8 mouse cellular contexts compared by ENCODE assay signal in genomic region chr1:91755102-91755501, GRCm38 (mm10). TPM values are rescaled to one million over a fixed set of nuclear protein-coding genes. Genes with fewer than 3 reads are reported as not detected.
DNase-seq lines count a peak whose midpoint lies in the region; ATAC-seq and TF ChIP-seq lines count a peak whose summit lies in the region.

No protein-coding gene starts in this region.

- ATAC-seq in forebrain, embryonic 11.5 days (replicated peaks; ENCODE audit: low FRiP score) = peak; percentile 69
- 0 out of 2 replicates have a peak, but pooled peaks have one; percentile 23 for ATAC-seq in heart, embryonic 16.5 days (replicated peaks; ENCODE audit: extremely low read depth, insufficient read depth, low FRiP score)
- ATAC-seq in lung, embryonic 15.5 days (ENCODE audit: borderline replicate concordance, extremely low read depth, low FRiP score, low TSS enrichment) = no peak

- peak overlapping the region; percentile 43; the same call in 1 of the 2 replicates for H3K9ac ChIP-seq in forebrain, embryonic 11.5 days (ENCODE audit: low read length)
- no peak overlapping the region for H3K9ac ChIP-seq in heart, embryonic 16.5 days (ENCODE audit: low read length)
- no peak overlapping the region for H3K9ac ChIP-seq in lung, embryonic 15.5 days

- no peaks in the 10 kb centered on the region for H3K9me3 ChIP-seq in E14TG2a.4 (ENCODE audit: low read length)
- no peaks in the 10 kb centered on the region for H3K9me3 ChIP-seq in forebrain, embryonic 11.5 days (ENCODE audit: control insufficient read depth, low read length)
- H3K9me3 ChIP-seq in heart, embryonic 16.5 days (replicated peaks; ENCODE audit: control insufficient read depth, low read length) = no peaks in the 10 kb centered on the region
- H3K9me3 ChIP-seq in lung, embryonic 15.5 days = no peaks in the 10 kb centered on the region

- DNase-seq in brain, embryonic 14.5 days (ENCODE audit: low read depth) = peak; percentile 93
- DNase-seq in forebrain, embryonic 11.5 days (ENCODE audit: low spot score) = peak; percentile 91
- DNase-seq in kidney, postnatal 36 days = peak; percentile 46 to 81
- DNase-seq in retina, embryonic 14.5 days (ENCODE audit: low spot score) = peak; percentile 88
- DNase-seq in urinary bladder, postnatal 14 days (ENCODE audit: low spot score) = peak; percentile 74

- under 1% methylated on average over 9 of the region's 9 CpGs for WGBS in forebrain, embryonic 11.5 days
- WGBS in heart, embryonic 16.5 days = under 1% methylated on average over 9 of the region's 9 CpGs
- 2% methylated on average over 9 of the region's 9 CpGs for WGBS in lung, embryonic 15.5 days

- no peak overlapping the region for H3K4me3 ChIP-seq in E14TG2a.4 (replicated peaks; ENCODE audit: low read length)
- no peak overlapping the region for H3K4me3 ChIP-seq in forebrain, embryonic 11.5 days (ENCODE audit: low read depth, low read length)
- H3K4me3 ChIP-seq in heart, embryonic 16.5 days (ENCODE audit: low read length) = no peak overlapping the region
- no peak overlapping the region for H3K4me3 ChIP-seq in lung, embryonic 15.5 days

- no peak for TF ChIP-seq POLR2A in brain, embryonic 14.5 days (IDR thresholded peaks at IDR 0.05; ENCODE audit: borderline replicate concordance, extremely low read depth, insufficient read depth, insufficient read length, poor library complexity, severe bottlenecking)

- H3K4me2 ChIP-seq in forebrain, embryonic 11.5 days (ENCODE audit: low read depth, low read length, severe bottlenecking) = peak overlapping the region; percentile 41
- peak overlapping the region; percentile 41; the same call in 1 of the 2 replicates for H3K4me2 ChIP-seq in heart, embryonic 16.5 days (ENCODE audit: low read depth, low read length)
- peak overlapping the region; percentile 42 for H3K4me2 ChIP-seq in lung, embryonic 15.5 days

- H3K27ac ChIP-seq in forebrain, embryonic 11.5 days (ENCODE audit: low read depth, low read length) = no peak overlapping the region
- H3K27ac ChIP-seq in heart, embryonic 16.5 days (ENCODE audit: low read length) = no peak overlapping the region
- no peak overlapping the region for H3K27ac ChIP-seq in lung, embryonic 15.5 days

- no peaks in the 10 kb centered on the region for H3K36me3 ChIP-seq in E14TG2a.4 (ENCODE audit: insufficient read depth, low read length)
- H3K36me3 ChIP-seq in forebrain, embryonic 11.5 days (ENCODE audit: control insufficient read depth, insufficient read depth, low read length) = no peaks in the 10 kb centered on the region
- no peaks in the 10 kb centered on the region for H3K36me3 ChIP-seq in heart, embryonic 16.5 days (ENCODE audit: control insufficient read depth, insufficient read depth)
- H3K36me3 ChIP-seq in lung, embryonic 15.5 days = no peaks in the 10 kb centered on the region

- peaks cover 16% of the 10 kb centered on the region for H3K27me3 ChIP-seq in E14TG2a.4 (ENCODE audit: insufficient read depth, low read length)
- H3K27me3 ChIP-seq in forebrain, embryonic 11.5 days (ENCODE audit: control insufficient read depth, insufficient read depth, low read length) = no peaks in the 10 kb centered on the region; the same call in none of the 2 replicates
- no peaks in the 10 kb centered on the region for H3K27me3 ChIP-seq in heart, embryonic 16.5 days (ENCODE audit: control insufficient read depth, insufficient read depth, low read length)
- H3K27me3 ChIP-seq in lung, embryonic 15.5 days = no peaks in the 10 kb centered on the region

- peaks cover 9% of the 10 kb centered on the region; the same call in 1 of the 2 replicates for H3K4me1 ChIP-seq in E14TG2a.4 (replicated peaks; ENCODE audit: low read depth, low read length)
- H3K4me1 ChIP-seq in forebrain, embryonic 11.5 days (replicated peaks; ENCODE audit: control insufficient read depth, insufficient read depth, low read length) = peaks cover 8% of the 10 kb centered on the region
- no peaks in the 10 kb centered on the region for H3K4me1 ChIP-seq in heart, embryonic 16.5 days (ENCODE audit: control insufficient read depth, insufficient read depth, low read length)
- peaks cover 15% of the 10 kb centered on the region for H3K4me1 ChIP-seq in lung, embryonic 15.5 days

- TF ChIP-seq CTCF in E14TG2a.4 (conservative IDR thresholded peaks at IDR 0.05; ENCODE audit: low read length) = peak; percentile 65
- TF ChIP-seq CTCF in brain, embryonic 14.5 days (IDR thresholded peaks at IDR 0.05; ENCODE audit: borderline replicate concordance, extremely low read depth, insufficient read depth, insufficient read length) = peak; percentile 88

RNA-seq across cellular contexts. Expression of gene Twist2, which starts 46.2 kb away (rescaled TPM):
- 22.3 and 23.5 TPM in 2 replicates for polyA plus RNA-seq in brain, embryonic 14.5 days (2012; rRNA removed)
- 6.4 and 7.9 TPM in 2 replicates for polyA plus RNA-seq in forebrain, embryonic 11.5 days (2014; fragmentation: Nextera tagmentation; extraction: Ambion mirVana)
- 2.1 and 2.6 TPM in 2 replicates for polyA plus RNA-seq in heart, embryonic 16.5 days (2015; fragmentation: Nextera tagmentation; extraction: Ambion mirVana)
- 9.4 and 10.4 TPM in 2 replicates for polyA plus RNA-seq in lung, embryonic 15.5 days (2015; fragmentation: Nextera tagmentation; extraction: Ambion mirVana)
